Mouse (Mus musculus) stomach, embryonic 15.5 days (tissue): ENCODE results near the gene Rnf187. TPM values are rescaled to one million over a fixed set of nuclear protein-coding genes. Genes with fewer than 3 reads are reported as not detected.
A peak's percentile ranks its signal among the peaks of the same experiment; 100 is the strongest.

Experiments used
- ATAC-seq: fragments of 200-750 bp; cut with Nextera tagmentation; 2 replicates; pipeline ENCODE4 v1.8.0; 2017; ENCODE audit warnings: low read depth, moderate number of reproducible peaks, moderate TSS enrichment; ENCODE audit not compliant: insufficient read depth, low FRiP score
- H3K27ac ChIP-seq: fragments of 300-500 bp; sonication (generic); 2 replicates; pipeline ENCODE4 v1.5.1; 2015; ENCODE audit warnings: mild to moderate bottlenecking, inconsistent platforms
- H3K27me3 ChIP-seq: fragments of 300-500 bp; sonication (generic); replicated peaks from 2 replicates; pipeline ENCODE4 v1.6.1; 2015; ENCODE audit warnings: inconsistent platforms
- H3K36me3 ChIP-seq: fragments of 300-500 bp; sonication (generic); 2 replicates; pipeline ENCODE4 v1.6.1; 2015; ENCODE audit warnings: inconsistent platforms
- H3K4me1 ChIP-seq: fragments of 300-500 bp; sonication (generic); 2 replicates; pipeline ENCODE4 v1.6.1; 2015; ENCODE audit warnings: inconsistent platforms
- H3K4me2 ChIP-seq: fragments of 300-500 bp; sonication (generic); 2 replicates; pipeline ENCODE4 v1.6.1; 2015; ENCODE audit warnings: mild to moderate bottlenecking, inconsistent platforms
- H3K4me3 ChIP-seq: fragments of 300-500 bp; sonication (generic); replicated peaks from 2 replicates; pipeline ENCODE4 v1.5.1; 2015; ENCODE audit warnings: inconsistent platforms
- H3K9ac ChIP-seq: fragments of 300-500 bp; sonication (generic); 2 replicates; pipeline ENCODE4 v1.6.1; 2015; ENCODE audit warnings: inconsistent platforms
- H3K9me3 ChIP-seq: fragments of 300-500 bp; sonication (generic); 2 replicates; pipeline ENCODE4 v1.6.1; 2016; ENCODE audit warnings: inconsistent platforms
- WGBS: fragments of 180-500 bp; shearing (Covaris S2); methylation state at CpG from one replicate; pipeline ENCODE4 v1.1.7; 2015; 5-methylcytosine and 5-hydroxymethylcytosine counted together
- polyA plus RNA-seq: library from polyadenylated mRNA; unstranded; fragments of >200 nt; fragmentation: Nextera tagmentation; extraction: Ambion mirVana; gene quantifications from 2 replicates; pipeline ENCODE4 v1.2.1, GENCODE M21; 2015

Rnf187 gene
- polyA plus RNA-seq, result 229 and 235 TPM in 2 replicates

GRCm38 (mm10) chr11:58938322-58939087 is at the start of gene Rnf187:
Rnf187 (minus strand) TSS chr11:58938916.
- WGBS, result under 1% methylated on average over 92 of the region's 95 CpGs
- H3K4me1 ChIP-seq, result peaks cover 17% of the 10 kb centered on the region
- H3K27ac ChIP-seq, result peak within 1 kb of the TSS; percentile 95
- H3K4me3 ChIP-seq, result peak within 1 kb of the TSS; percentile 97
- H3K4me2 ChIP-seq, result peak within 1 kb of the TSS; percentile 89
- peaks cover 15% of the 10 kb centered on the region for H3K36me3 ChIP-seq
- no peaks in the 10 kb centered on the region for H3K27me3 ChIP-seq
- peak within 1 kb of the TSS; percentile 90 for H3K9ac ChIP-seq
- no peaks in the 10 kb centered on the region for H3K9me3 ChIP-seq
- peak; percentile 97 for ATAC-seq

- Histone ChIP-seq H3K9me3 (no peaks in the 10 kb centered on the region), H3K4me1 (peaks cover 11% of the 10 kb centered on the region), H3K4me3 (no peak overlapping the region), H3K4me2 (no peak overlapping the region), H3K9ac (no peak overlapping the region), H3K27ac (no peak overlapping the region), H3K27me3 (no peaks in the 10 kb centered on the region), H3K36me3 (peaks cover 50% of the 10 kb centered on the region)
- WGBS, result 83% methylated on average over 3 of the region's 3 CpGs
- ATAC-seq, result no peak
Observed at GRCm38 (mm10) chr11:58985299-58985917, 46.7 kb upstream of the Rnf187 start.

GRCm38 (mm10) chr11:58984657-58985056 is 45.9 kb upstream of the Rnf187 start:
- H3K27ac ChIP-seq, result no peak overlapping the region
- H3K4me3 ChIP-seq, result no peak overlapping the region
- WGBS, result 93% methylated on average over 7 of the region's 7 CpGs
- no peaks in the 10 kb centered on the region for H3K9me3 ChIP-seq
- no peak for ATAC-seq
- H3K4me2 ChIP-seq, result no peak overlapping the region
- peaks cover 48% of the 10 kb centered on the region for H3K36me3 ChIP-seq
- H3K4me1 ChIP-seq, result peaks cover 18% of the 10 kb centered on the region
- H3K9ac ChIP-seq, result no peak overlapping the region
- H3K27me3 ChIP-seq, result no peaks in the 10 kb centered on the region

GRCm38 (mm10) chr11:58983691-58984341 is 45.1 kb upstream of the Rnf187 start:
- Histone ChIP-seq H3K27me3 (no peaks in the 10 kb centered on the region), H3K4me1 (peaks cover 27% of the 10 kb centered on the region), H3K27ac (no peak overlapping the region), H3K36me3 (peaks cover 41% of the 10 kb centered on the region), H3K4me2 (no peak overlapping the region), H3K9me3 (no peaks in the 10 kb centered on the region), H3K9ac (no peak overlapping the region), H3K4me3 (no peak overlapping the region)
- ATAC-seq, result no peak
- 83% methylated on average over 6 of the region's 6 CpGs for whole genome bisulfite sequencing

- Histone ChIP-seq H3K4me2 (no peak overlapping the region), H3K36me3 (peaks cover 36% of the 10 kb centered on the region), H3K27ac (no peak overlapping the region), H3K9me3 (no peaks in the 10 kb centered on the region), H3K9ac (no peak overlapping the region), H3K4me1 (peaks cover 30% of the 10 kb centered on the region), H3K4me3 (no peak overlapping the region), H3K27me3 (no peaks in the 10 kb centered on the region)
- WGBS, result 83% methylated on average over 18 of the region's 18 CpGs
- ATAC-seq, result no peak
Observed at GRCm38 (mm10) chr11:58982471-58983097, 43.9 kb upstream of the Rnf187 start.

GRCm38 (mm10) chr11:58981541-58982447 is 43.1 kb upstream of the Rnf187 start:
- Histone ChIP-seq H3K36me3 (peaks cover 30% of the 10 kb centered on the region), H3K27ac (no peak overlapping the region), H3K4me1 (peaks cover 30% of the 10 kb centered on the region), H3K27me3 (no peaks in the 10 kb centered on the region), H3K9ac (no peak overlapping the region), H3K9me3 (no peaks in the 10 kb centered on the region), H3K4me3 (no peak overlapping the region), H3K4me2 (no peak overlapping the region)
- no peak for ATAC-seq
- WGBS, result 51% methylated on average over 14 of the region's 14 CpGs

GRCm38 (mm10) chr11:58980381-58980990 is 41.8 kb upstream of the Rnf187 start:
- no peaks in the 10 kb centered on the region for H3K27me3 ChIP-seq
- peaks cover 21% of the 10 kb centered on the region for H3K36me3 ChIP-seq
- ATAC-seq, result no peak
- peaks cover 30% of the 10 kb centered on the region for H3K4me1 ChIP-seq
- H3K4me2 ChIP-seq, result peak overlapping the region; percentile 92
- H3K9ac ChIP-seq, result no peak overlapping the region
- H3K4me3 ChIP-seq, result peak overlapping the region; percentile 16; the same call in 1 of the 2 replicates
- no peaks in the 10 kb centered on the region for H3K9me3 ChIP-seq
- 67% methylated on average over 5 of the region's 5 CpGs for WGBS
- H3K27ac ChIP-seq, result no peak overlapping the region

- H3K4me3 ChIP-seq, result peak overlapping the region; percentile 91
- no peaks in the 10 kb centered on the region for H3K27me3 ChIP-seq
- WGBS, result 64% methylated on average over 7 of the region's 7 CpGs
- H3K27ac ChIP-seq, result peak overlapping the region; percentile 27
- peaks cover 30% of the 10 kb centered on the region for H3K4me1 ChIP-seq
- H3K36me3 ChIP-seq, result peaks cover 18% of the 10 kb centered on the region
- no peaks in the 10 kb centered on the region for H3K9me3 ChIP-seq
- H3K9ac ChIP-seq, result peak overlapping the region; percentile 27; the same call in 1 of the 2 replicates
- ATAC-seq, result no peak
- peak overlapping the region; percentile 92 for H3K4me2 ChIP-seq
Observed at GRCm38 (mm10) chr11:58979661-58980060, 40.9 kb upstream of the Rnf187 start.

- H3K27ac ChIP-seq, result peak overlapping the region; percentile 27; the same call in 1 of the 2 replicates
Observed at GRCm38 (mm10) chr11:58979183-58979582, 40.5 kb upstream of the Rnf187 start.

GRCm38 (mm10) chr11:58978706-58979030 is 40.0 kb upstream of the Rnf187 start:
- H3K36me3 ChIP-seq, result peaks cover 8% of the 10 kb centered on the region
- 2% methylated on average over 5 of the region's 5 CpGs for WGBS
- H3K9ac ChIP-seq, result peak overlapping the region; percentile 91
- H3K4me3 ChIP-seq, result peak overlapping the region; percentile 91
- H3K27ac ChIP-seq, result no peak overlapping the region
- H3K27me3 ChIP-seq, result no peaks in the 10 kb centered on the region
- peak overlapping the region; percentile 92 for H3K4me2 ChIP-seq
- no peaks in the 10 kb centered on the region for H3K9me3 ChIP-seq
- no peak for ATAC-seq
- peaks cover 30% of the 10 kb centered on the region for H3K4me1 ChIP-seq

More at GRCm38 (mm10) chr11:58979183-58979582, 40.5 kb upstream of the Rnf187 start:
- 64% methylated on average over 3 of the region's 3 CpGs for WGBS
- Histone ChIP-seq H3K36me3 (peaks cover 14% of the 10 kb centered on the region), H3K4me3 (peak overlapping the region; percentile 91), H3K4me2 (peak overlapping the region; percentile 92), H3K27me3 (no peaks in the 10 kb centered on the region), H3K9me3 (no peaks in the 10 kb centered on the region), H3K4me1 (peaks cover 30% of the 10 kb centered on the region), H3K9ac (peak overlapping the region; percentile 27; the same call in 1 of the 2 replicates)
- ATAC-seq, result no peak
